Mouse (Mus musculus): ENCODE results near the gene Kmt2b. TPM values are rescaled to one million over a fixed set of nuclear protein-coding genes. Genes with fewer than 3 reads are reported as not detected.

Gene Kmt2b
- total and polyA plus RNA-seq, 3 experiments = 8.4 to 32.8 (median 17.2) TPM

- no peak for DNase-seq (ENCODE audit: extremely low read depth)
- Histone ChIP-seq H3K79me2 (replicated peaks; ENCODE audit: control insufficient read depth, extremely low read depth, insufficient read depth, poor library complexity, severe bottlenecking) (no peaks in the 10 kb centered on the region), H3K36me3 (replicated peaks in 1 of 2; ENCODE audit: control insufficient read depth in 1 of 2, insufficient read depth in 1 of 2, low read length in 1 of 2) (peaks cover 98% of the 10 kb centered on the region in 2 experiments), H3K9ac (ENCODE audit: insufficient read depth, low read depth) (no peak overlapping the region), H3K4me2 (ENCODE audit: insufficient read depth, low read depth, poor library complexity, severe bottlenecking) (no peak overlapping the region), H3K4me1 (ENCODE audit: control insufficient read depth in 1 of 2, insufficient read depth in 2 of 2) (no peaks in the 10 kb centered on the region), H3K27me3 (replicated peaks) (no peaks in the 10 kb centered on the region), H3K27ac (ENCODE audit: insufficient read depth, low read depth) (no peak overlapping the region), H3K9me3 (replicated peaks; ENCODE audit: low read length) (no peaks in the 10 kb centered on the region), H3K4me3 (replicated peaks in 1 of 3; ENCODE audit: low read depth in 2 of 3, low read length in 2 of 3, poor library complexity in 1 of 3) (no peak overlapping the region)
- TF ChIP-seq BHLHE40 (IDR thresholded peaks at IDR 0.05; ENCODE audit: low read depth, low read length) = no peak
- TF ChIP-seq NELFE (IDR thresholded peaks at IDR 0.05; ENCODE audit: low read depth, low read length) = no peak
- TF ChIP-seq USF2 (conservative IDR thresholded peaks at IDR 0.05; ENCODE audit: low read depth, low read length) = no peak
- TF ChIP-seq RCOR1 (conservative IDR thresholded peaks at IDR 0.05; ENCODE audit: low read depth, low read length) = no peak
- no peak for TF ChIP-seq JUND (conservative IDR thresholded peaks at IDR 0.05; ENCODE audit: low read depth, low read length)
- TF ChIP-seq ZMIZ1 (IDR thresholded peaks at IDR 0.05; ENCODE audit: low read depth, low read length) = no peak
- TF ChIP-seq PAX5 (IDR thresholded peaks at IDR 0.05; ENCODE audit: low read length) = no peak
- no peak for TF ChIP-seq POLR2A (IDR thresholded peaks at IDR 0.05; ENCODE audit: low read depth, low read length)
- no peak for TF ChIP-seq E2F4 (IDR thresholded peaks at IDR 0.05; ENCODE audit: insufficient replicate concordance, low read depth, low read length)
- no peak for TF ChIP-seq CHD1 (IDR thresholded peaks at IDR 0.05; ENCODE audit: low read depth, low read length)
- TF ChIP-seq KAT2A (IDR thresholded peaks at IDR 0.05; ENCODE audit: insufficient replicate concordance, low read length) = no peak
- in situ Hi-C loops (cut with MboI; ENCODE audit: low pct_ligation_motif_present, low pct_unique_long_range_greater_than_20kb, low sequenced_read_pairs) = no loop called here
- dilution Hi-C loops (cut with MboI; ENCODE audit: extremely low pct_ligation_motif_present, extremely low pct_unique_long_range_greater_than_20kb, low sequenced_read_pairs) = no loop called here
Observed at GRCm38 (mm10) chr7:30579950-30580349, 8.6 kb downstream of the Kmt2b start.

DNA sequence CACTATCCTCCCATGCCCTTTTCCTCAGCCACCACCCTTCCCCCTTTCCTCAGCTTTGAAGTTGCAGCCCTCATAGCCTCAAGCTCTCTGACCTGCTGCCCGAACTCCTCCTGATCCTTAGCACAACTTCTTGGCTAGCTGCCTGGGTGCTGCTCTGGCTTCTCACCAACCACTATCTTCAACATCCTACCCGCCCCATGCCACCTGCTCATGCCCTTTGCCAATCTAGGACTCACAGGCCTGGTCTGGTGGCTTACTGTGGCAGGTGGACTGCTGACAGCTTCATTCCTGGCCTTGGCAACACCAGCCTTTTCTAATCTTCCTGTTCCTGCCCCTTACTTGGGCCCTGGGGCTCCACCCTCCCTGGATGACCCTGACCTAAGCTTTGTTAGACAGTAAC lies 15.6 kb downstream of the Kmt2b start:
- TF ChIP-seq USF1 (IDR thresholded peaks at IDR 0.05; ENCODE audit: low read depth, low read length) (no peak), JUND (conservative IDR thresholded peaks at IDR 0.05; ENCODE audit: low read depth, low read length) (no peak), ZC3H11A (IDR thresholded peaks at IDR 0.05; ENCODE audit: low read depth, low read length) (no peak), MAFK (IDR thresholded peaks at IDR 0.05; ENCODE audit: insufficient replicate concordance, low read length) (no peak), MAZ (IDR thresholded peaks at IDR 0.05; ENCODE audit: low read depth, low read length) (no peak), UBTF (IDR thresholded peaks at IDR 0.05; ENCODE audit: low read depth, low read length) (no peak), KAT2A (IDR thresholded peaks at IDR 0.05; ENCODE audit: insufficient replicate concordance, low read length) (no peak), JUN (IDR thresholded peaks at IDR 0.05; ENCODE audit: insufficient read depth, low read depth, low read length) (no peak), BHLHE40 (IDR thresholded peaks at IDR 0.05; ENCODE audit: low read depth, low read length) (no peak), CHD2 (IDR thresholded peaks at IDR 0.05; ENCODE audit: low read length) (no peak), CHD1 (IDR thresholded peaks at IDR 0.05; ENCODE audit: low read depth, low read length) (no peak), E2F4 (IDR thresholded peaks at IDR 0.05; ENCODE audit: insufficient replicate concordance, low read depth, low read length) (no peak), TCF12 (IDR thresholded peaks at IDR 0.05; ENCODE audit: low read depth, low read length) (no peak), MEF2A (IDR thresholded peaks at IDR 0.05; ENCODE audit: borderline replicate concordance, low read depth, low read length) (no peak), EP300 (IDR thresholded peaks at IDR 0.05; ENCODE audit: low read length) (no peak), ZNF384 (IDR thresholded peaks at IDR 0.05; ENCODE audit: low read depth, low read length) (no peak), SMC3 (IDR thresholded peaks at IDR 0.05; ENCODE audit: low read depth, low read length) (no peak)
- Histone ChIP-seq H3K27me3 (replicated peaks) (no peaks in the 10 kb centered on the region), H3K4me2 (ENCODE audit: insufficient read depth, low read depth, poor library complexity, severe bottlenecking) (no peak overlapping the region), H3K9me3 (replicated peaks; ENCODE audit: low read length) (no peaks in the 10 kb centered on the region), H3K79me2 (replicated peaks; ENCODE audit: control insufficient read depth, extremely low read depth, insufficient read depth, poor library complexity, severe bottlenecking) (no peaks in the 10 kb centered on the region), H3K9ac (ENCODE audit: insufficient read depth, low read depth) (no peak overlapping the region), H3K36me3 (replicated peaks in 1 of 2; ENCODE audit: control insufficient read depth in 1 of 2, insufficient read depth in 1 of 2, low read length in 1 of 2) (peaks cover 93 to 100% of the 10 kb centered on the region in 2 experiments), H3K4me1 (ENCODE audit: control insufficient read depth in 1 of 2, insufficient read depth in 2 of 2) (no peaks in the 10 kb centered on the region), H3K4me3 (replicated peaks in 1 of 3; ENCODE audit: low read depth in 2 of 3, low read length in 2 of 3, poor library complexity in 1 of 3) (no peak overlapping the region), H3K27ac (ENCODE audit: insufficient read depth, low read depth) (no peak overlapping the region)
- in situ Hi-C loops (cut with MboI; ENCODE audit: low pct_ligation_motif_present, low pct_unique_long_range_greater_than_20kb, low sequenced_read_pairs) = no loop called here
- dilution Hi-C loops (cut with MboI; ENCODE audit: extremely low pct_ligation_motif_present, extremely low pct_unique_long_range_greater_than_20kb, low sequenced_read_pairs) = no loop called here
- no peak for DNase-seq (ENCODE audit: extremely low read depth)
